Mouse (Mus musculus): ENCODE measurements around the gene Mif4gd.

Mif4gd gene

DNA sequence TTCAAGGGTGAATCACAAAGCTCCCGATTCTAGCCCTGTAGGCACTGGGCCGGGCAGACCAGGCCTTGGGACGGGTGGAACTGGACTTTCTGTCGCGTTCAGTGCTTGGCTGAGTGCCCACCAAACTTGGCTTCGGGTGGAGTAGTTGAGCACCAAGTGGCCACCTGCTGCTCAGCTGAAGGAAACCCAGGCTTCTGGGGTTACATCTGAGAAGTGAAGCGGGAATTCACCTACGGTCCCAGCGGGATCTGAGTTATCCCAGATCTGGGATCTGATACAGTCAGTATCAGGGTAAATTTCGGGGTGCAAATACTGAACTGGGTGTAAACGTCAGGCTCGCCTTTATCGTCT, 735 bp downstream of the Mif4gd start:
- no peak for DNase-seq (ENCODE audit: low spot score)

DNA sequence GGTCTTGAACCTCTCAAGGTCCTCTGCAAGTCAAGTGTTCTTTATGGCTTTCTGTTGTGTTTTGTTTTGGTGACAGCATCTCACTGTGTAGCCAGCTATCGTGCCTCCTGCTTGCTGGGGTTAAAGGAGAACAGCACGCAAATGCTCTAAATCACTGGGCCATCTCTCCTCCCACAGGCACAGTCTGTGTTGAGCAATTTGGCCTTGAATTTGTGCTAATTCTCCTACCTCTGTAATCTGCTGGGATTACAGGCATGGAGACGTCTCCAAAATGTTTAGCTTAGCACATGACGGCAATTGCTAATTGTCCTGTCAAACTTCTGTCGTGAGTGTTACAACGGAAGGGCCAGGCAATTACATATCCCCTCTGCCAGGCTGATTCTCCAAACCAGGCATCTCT, 1.6 kb downstream of the Mif4gd start:
- no peak for DNase-seq (ENCODE audit: low spot score)

DNA sequence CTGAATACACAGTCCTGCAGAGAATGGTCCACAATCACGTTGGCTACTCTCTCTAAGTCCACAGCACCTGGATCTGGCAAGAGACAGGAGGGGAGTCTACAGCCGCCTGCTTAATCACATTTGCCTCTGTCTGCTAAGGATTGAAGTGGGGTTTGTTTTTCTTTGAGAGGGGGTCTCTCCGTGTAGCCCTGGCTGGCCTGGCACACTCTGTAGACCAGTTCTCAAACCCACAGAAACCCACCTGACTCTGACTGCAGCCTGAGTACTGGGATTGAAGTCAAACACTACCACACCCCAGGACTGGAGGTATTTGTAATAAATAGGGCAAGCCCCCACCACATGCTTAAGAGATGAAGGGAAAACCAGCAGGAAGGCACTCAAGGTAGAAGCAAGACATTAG, 3.2 kb downstream of the Mif4gd start:
- DNase-seq (ENCODE audit: low spot score) = no peak

DNA sequence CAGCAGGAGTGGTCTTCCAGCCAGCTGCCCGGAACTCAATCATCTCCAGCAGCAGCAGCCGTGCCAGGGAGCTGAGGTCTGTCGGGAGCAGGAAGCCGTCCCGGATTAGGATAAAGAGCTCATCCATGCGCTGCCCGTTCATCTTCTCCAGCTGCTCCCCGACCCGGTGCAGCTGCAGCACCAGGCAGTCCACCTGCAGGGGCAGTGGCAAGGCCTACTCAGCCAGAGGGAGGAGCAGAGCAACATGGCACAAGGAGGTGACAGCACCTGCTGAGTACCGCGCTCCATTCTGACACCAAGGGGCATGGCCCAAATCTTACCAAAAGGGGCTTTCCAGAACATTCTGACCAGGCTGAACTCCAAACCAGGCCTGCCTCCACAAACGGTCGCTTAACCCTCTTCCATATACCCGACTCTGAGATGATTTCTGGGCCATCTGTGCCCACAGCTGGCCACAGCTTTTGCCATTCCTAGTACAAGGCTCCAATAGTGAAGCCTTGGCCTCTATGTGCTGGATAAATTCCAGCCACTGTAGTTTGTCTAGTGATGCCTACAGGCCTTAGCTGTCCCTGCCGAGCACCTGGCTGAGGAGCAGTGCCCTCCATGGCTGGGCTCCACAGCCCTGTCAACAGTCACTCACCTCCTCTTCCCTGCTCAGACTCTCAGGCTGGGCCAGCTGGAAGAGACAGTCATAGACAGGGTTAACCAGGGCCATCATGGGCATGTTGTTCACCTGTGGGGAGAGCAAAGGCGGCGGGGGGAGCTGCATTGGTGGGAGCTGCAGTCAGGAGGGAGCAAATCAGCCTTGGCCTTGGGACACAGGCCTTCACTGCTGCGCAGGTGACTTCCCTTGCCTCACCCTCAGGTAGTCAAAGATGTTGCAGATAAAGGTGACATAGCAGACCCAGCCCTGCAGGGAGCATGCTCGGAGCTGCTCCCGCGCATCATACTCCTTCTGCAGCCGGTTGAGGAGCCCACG, 4.1 kb downstream of the Mif4gd start:
- DNase-seq (ENCODE audit: low spot score) = no peak

DNA sequence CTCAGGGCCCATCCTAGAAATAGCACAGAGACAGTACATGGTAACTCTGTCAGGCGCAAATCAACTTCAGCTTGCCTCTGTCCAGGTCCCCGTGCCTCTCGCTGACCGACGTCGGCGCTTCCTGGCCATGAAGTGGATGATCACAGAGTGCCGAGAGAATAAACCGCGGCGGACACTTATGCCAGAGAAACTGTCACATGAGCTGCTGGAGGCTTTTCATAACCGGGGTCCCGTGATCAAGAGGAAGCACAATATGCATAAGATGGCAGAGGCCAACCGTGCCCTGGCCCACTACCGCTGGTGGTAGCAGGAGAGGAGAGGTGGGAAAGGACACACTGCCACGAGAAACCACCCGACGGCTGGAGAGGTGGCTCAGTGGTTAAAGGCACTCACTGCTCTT, 6.0 kb downstream of the Mif4gd start:
- DNase-seq (ENCODE audit: low spot score) = no peak

DNA sequence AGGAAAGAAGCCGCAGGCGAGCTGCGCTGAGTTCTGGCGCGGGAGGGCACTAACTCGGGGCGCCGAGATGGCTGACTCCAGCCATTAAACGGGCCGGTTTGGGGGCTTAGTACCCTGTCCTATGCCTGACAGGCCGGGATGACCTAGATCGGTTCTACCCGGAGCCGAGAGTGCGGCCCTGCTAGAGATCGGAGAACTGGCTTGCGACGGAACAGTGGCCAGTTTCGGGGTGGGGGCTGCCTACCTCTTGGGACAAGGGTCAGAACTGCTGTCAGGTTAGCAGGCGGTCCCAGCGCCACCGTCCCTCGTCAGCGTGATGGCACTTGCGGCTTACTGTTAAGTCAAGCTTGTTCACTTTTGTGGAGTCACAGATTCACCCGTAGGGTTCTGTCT, 8.5 kb downstream of the Mif4gd start:
- no peak for DNase-seq (ENCODE audit: low spot score)

DNA sequence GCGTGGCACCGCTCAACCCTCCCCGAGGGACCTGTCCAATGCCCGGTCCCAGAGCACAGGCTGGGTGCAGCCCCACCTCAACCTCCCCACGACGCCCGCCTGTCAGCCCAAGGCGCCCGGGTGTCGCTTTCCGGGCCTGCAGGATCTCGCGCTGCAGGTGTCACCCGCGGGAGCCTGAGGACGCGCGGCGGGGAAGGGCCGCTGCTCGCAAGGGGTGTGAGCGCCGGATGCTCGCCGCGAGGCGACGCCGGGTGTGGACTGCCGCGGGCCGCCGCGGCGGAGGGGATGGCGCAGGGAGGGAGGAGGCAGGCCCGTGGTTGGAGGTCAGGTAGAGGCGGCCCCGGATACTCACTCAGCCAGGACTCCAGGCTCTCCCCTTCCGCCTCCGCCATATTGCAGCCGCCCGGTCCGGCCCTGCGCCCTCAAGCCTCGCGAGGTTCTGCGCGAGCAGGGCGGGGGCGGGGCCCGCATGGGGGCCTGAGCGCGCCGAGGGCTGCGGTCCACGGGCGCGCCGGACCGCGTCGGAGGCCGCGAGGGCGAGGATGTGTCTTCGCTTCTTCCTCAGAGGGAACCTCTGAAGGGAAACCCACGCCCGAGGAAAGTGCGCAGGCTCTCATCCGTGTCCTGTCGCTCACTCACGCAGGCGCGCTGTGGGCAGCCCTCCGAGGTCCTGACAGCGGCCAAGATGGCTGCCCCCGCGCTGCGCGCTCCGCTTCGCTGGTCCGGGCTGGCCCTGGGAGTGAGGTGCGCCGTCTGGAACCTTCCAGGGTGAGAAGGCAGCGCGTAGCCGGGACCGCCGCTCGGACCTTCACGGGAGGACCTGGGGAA, 9.1 kb downstream of the Mif4gd start, which contains the start of the genes Mrps7 and Gga3:
Gene Mrps7, plus strand, starts transcription at position 450 of the 828 bp plus-strand sequence.
Gene Gga3, minus strand, starts transcription at position 576 of the 828 bp plus-strand sequence.
- DNase-seq (ENCODE audit: low spot score) = peak; percentile 93

DNA sequence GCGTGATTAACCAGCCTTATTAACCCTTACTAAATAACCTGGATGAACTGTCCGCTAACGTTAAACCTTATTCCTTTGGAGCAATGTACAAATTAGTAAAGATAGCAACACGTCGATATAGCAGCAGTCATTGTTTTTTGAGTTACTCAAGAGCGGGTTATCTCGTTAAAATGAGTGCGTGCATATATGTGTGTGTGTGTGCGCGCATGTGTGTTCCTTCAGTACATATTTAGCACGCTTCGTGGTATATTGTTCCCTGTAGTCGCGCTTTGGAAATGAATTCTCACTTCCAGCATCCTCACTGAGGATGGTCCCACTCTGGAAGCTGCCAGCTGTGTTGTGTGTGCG, 9.7 kb downstream of the Mif4gd start:
- DNase-seq (ENCODE audit: low spot score) = no peak

DNA sequence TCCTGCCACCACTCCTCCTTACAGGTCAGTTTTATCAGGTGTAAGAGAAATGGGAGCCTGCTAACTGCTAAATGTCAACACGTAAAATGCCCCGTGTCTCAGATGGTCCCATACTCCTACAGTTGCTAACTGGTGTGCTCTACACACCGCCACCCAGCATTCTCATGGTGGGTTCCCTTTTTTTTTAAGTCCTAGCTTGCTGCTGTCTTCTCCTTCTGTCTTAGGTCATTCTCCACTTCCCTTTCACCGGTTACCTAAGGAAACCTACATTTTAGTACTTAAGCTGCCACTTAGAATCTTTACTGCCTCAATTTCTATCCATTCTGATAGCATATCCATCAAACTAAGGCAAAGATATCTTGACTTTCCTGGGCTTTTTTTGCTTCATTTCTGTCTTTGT, 11.6 kb downstream of the Mif4gd start:
- no peak for DNase-seq (ENCODE audit: low spot score)

DNA sequence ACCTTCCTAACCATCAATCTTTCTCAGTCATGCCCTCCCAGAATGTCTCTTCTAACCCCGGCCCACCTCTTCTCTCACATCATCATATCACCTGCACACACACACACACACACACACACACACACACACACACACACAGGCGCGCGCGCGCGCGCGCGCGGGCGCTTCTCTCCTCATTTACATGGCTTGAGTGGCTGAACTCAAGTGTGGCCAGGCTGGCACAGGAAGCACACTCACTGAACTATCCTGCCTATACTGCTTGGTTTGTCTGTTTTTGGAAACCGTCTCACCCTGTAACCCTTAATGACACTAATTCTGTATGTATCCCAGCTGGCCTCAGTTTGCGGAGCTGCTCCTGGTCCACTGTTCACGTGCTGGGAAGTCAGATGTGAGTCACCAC, 12.0 kb downstream of the Mif4gd start:
- no peak for DNase-seq (ENCODE audit: low spot score)

DNA sequence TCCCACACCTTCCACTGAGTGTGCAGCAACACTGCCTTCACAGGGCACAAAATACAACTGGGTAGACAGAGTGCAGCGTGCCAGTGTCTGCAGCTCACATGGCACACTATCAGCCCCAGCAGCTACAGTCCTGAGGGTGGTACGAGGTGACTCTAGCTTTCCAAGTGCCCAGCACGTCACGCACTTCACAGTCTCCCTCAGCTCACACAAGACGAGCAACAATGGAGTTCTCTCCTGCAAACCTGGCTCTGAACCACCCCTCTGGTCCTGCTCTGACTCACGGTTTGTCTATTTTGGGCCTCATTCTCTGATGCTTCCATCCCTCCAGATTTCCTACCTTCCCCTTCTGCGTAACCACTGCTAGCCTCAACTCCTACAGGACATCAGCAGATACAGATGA, 13.0 kb downstream of the Mif4gd start:
- no peak for DNase-seq (ENCODE audit: low spot score)

DNA sequence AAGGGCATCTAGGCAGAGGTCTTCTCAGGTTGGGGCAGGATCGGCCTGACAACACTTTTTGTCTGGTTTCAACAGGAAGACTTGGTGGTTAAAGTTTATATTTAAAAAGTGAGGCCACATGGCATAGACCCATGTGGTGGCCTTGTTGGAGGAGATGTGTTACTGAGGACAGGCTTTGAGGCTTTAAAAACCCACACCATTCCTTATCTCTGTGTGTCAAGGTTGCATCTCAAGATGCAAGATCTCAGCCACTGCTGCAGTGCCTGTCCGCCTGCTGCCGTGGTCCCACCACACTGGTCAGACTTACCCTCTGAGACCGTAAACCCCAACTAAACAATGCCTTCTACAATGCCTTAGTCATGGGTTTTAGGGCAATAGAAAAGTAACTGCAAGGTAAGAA, 14.5 kb downstream of the Mif4gd start:
- no peak for DNase-seq (ENCODE audit: low spot score)

DNA sequence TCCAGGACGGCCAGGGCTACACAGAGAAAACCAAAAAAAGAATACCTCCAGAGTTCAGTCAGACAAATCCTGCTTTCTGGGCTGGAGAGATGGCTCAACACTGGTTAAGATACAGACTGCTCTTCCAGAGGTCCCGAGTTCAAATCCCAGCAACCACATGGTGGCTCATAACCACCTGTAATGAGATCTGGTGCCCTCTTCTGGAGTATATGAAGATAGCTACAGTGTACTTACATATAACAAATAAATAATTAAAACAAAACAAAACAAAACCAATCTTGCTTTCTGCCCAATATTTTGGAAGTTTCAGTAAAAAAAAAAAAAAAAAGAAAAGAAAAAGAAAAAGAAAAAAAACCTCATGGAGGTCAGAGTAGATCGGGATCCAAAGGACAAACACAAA, 17.6 kb downstream of the Mif4gd start:
- no peak for DNase-seq (ENCODE audit: low spot score)

DNA sequence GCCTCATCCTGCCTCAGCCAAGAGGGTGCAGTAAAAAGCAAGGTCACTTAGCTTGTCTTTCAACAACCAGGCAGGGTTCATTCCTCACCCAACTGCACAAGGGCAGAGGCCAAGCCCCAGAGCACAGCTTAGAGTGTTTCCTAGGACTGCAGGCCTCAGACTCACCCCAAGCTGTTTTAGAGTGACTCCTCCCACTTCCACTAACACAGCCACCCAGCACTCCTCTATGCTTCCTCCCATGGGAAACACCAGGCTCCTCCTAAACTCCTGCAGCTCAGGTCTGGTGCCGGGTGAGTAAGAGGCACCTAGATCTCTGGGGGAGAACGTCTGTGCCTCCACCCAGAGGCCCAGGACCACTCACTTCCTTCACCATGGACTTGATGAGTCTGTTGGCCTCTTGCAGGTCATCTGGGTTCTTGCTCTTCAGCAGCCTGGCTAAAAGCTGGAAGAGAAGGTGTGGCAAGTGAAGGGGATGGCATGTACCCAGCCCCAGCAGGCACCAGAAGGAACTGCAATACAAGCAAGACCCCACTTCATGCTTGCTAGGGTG, 22.2 kb downstream of the Mif4gd start:
- DNase-seq (ENCODE audit: low spot score) = no peak

DNA sequence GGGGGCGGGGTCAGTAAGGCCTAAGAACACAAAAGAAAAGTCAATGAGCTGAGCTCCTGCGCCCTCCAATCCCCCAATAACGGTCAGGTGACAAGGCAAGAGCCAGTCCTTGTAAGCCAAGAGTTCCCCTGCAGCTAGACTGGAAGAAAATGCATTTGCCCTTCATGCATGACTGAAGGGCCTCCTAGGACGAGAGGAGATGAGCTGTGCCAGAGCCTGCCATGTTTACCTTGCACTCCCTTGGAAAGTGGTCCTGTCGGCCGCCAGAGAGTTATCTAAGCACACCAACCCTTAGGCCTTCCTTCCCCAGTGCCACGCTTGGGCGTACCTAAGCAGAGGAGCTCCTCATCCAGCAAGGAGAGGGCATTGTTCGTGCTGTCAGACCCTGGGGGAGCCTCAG, 24.8 kb downstream of the Mif4gd start:
- DNase-seq (ENCODE audit: low spot score) = no peak

DNA sequence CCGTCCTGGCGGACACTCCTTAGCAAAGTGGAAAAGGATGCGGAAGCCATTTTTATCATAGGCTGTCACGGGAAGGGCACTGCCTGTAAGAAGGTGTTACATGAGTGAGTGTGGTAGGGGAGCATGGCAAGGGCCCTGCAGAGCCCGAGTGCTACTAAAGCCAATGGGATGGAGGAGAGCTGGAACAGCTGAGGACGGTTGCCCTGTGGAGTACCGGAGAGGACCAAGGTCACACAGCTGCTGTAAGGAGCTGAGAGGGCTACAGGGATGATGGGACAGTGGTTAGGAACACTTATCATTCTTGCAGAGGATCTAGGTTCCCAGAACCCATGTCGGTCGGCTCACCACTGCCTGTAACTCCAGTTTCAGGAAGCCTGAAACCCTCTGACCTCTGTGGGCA, 26.4 kb downstream of the Mif4gd start:
- no peak for DNase-seq (ENCODE audit: low spot score)

DNA sequence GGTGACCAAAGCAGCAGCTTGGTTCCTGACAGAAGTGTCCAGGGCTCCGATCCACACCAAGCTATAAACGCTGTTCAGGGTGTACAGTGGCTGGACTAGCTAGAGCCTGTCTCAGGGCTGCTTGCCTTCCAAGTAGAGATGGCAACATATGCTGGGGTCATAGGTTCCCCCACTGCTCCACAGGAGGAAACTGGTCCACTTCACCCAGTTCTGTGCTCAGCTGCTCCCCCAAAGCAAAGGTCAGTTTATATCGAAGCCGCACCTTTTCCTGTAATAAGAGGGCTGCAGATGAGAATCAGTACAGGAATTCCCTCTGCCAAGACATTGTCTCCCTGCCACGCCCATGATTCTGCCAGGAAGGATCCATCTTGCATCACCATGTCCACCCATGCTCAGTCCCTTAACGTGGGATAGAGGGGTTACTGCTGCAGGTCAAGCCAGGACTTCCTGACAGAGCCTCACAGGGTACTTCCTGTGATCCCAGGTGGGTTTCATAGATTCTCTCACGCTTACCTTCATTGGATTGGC, 27.1 kb downstream of the Mif4gd start:
- no peak for DNase-seq (ENCODE audit: low spot score)

DNA sequence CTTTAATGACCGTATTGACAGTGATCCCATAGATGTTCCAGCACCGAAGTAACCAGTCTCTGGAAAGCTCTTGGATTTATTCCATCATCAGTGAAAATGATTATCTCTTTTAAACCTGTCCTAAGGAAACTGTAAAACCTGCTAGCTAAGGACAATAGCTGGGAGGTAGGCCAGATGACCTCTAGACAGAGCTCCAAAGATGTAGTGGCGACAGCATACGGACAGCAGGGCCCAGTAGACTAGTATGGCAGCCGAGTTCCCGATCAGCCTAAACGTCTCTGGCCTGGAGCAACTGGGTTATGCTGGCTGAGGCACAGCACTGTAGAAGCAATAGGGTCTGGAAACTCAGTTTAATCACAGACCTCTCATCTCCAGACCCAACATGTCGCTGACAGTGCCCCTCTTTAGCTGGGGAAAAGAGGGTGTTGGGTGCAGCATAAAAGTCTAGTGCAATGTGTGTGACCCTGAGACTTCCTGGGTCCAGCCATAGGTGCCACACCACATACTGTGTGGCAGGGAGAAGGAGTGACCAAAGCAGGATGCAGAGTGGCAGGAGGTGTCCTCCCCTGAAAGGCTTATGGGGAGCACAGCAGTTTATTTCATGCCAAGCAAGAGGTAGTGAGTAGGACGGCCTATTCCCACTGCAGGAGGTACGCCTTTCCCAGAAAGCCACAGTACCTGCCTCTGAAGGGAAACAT, 28.2 kb downstream of the Mif4gd start:
- no peak for DNase-seq (ENCODE audit: low spot score)

DNA sequence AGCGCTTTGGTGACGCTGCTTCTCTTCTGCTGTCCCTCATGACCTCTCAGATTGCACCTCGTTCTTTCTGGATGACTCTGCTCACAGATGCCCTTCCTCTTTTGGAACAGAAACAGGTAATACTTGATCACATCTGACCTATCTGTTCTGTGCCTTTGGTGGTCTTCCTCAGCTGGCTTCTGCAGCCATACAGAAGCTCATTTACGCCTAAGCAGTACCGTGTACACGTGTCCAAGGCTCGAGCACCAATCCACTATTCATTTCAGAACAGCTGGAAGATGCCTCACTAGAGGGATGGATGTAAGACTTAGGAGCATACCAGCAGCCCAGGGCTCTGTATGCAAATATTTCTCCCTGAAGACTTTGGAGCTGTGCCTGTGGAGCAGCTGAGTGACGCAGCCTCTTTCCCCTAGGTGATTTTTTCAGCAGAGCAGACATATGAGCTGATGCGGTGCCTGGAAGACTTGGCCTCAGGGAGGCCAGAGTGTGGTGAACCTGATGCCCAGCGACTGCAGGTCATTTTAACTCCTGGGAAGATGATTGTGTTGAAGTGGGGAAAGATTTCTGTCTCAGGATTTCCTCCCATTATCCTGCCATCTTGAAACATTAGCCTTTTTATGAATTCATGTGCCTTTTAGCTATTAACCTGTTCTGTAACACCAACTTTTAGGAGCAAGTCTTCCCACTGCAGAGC, 29.7 kb downstream of the Mif4gd start:
- no peak for DNase-seq (ENCODE audit: low spot score)

DNA sequence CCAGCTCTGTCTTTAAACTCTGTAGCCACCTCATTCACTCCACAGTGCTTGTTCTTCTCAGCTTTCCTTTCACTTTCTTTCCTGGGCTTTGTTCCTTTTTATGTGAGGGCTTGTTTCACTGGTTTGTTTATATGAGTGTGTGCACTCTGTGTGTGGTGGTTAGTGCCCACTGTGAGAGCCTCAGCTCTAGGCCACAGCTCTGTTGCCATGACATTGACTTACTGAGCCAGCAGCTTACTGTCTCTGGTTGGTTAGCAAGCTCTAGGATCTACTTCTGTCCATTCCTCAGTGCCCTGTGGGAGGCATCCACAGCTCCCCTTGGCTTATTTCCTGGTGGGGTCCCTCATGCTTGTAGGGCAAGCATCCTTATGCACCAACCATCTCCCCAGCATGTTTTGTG, 33.7 kb downstream of the Mif4gd start:
- no peak for DNase-seq (ENCODE audit: low spot score)

DNA sequence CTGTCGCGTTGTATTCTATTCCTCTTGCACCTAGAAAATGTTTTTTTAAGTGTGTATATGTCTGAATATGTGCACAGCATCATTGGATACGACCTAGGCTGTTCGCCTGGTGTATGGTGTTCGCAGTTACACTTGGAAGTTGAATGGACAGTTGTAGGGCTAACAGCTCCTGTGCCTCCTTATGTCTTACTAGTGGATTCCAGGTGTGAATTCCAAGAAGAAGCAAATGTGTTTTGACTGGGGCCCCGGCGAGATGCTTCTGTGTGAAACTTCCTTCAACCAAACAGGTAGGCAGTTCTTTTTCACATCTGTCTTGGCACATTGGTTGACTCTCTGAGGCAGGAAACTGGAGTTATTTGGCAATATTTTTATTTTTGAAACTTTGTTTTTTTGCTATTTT, 47.8 kb downstream of the Mif4gd start:
- DNase-seq (ENCODE audit: low spot score) = no peak
